8 mouse cellular contexts compared by ENCODE assay signal in the genomic region with DNA sequence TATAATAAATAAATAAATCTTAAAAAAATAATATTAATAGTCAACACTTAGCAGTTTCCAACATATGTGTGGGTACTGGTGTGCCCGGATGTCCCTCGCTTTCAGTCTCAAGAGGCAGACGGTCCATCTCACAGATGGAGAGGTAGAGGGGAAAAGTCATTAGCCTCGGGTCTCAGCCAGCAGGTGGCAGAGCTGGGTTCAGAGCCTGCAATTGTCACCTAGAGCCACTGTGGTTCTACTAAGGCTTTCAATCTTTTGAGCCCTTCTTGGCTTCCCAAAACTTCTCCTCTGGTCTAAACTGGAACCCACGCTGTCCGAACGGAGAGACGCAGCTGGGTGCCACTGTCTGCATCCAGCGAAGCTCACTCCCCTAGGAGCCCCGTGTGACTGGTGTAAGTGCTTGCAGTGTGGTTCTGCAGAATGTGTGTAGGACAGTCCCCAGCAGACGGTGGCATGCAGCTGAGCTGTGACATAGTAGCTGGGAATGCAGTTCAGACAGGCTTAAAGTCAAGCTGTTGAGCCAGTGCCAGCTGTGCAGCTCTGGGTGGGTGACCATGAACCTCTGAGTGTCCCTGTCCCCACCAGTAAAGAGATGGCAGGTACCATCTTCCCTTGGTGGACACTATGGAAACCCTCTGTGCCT. TPM values are rescaled to one million over a fixed set of nuclear protein-coding genes. Genes with fewer than 3 reads are reported as not detected.
DNase-seq lines count a peak whose midpoint lies in the region; ATAC-seq and TF ChIP-seq lines count a peak whose summit lies in the region.

No protein-coding gene starts in this region.

- H3K4me1 ChIP-seq in kidney, adult 2 months (ENCODE audit: control insufficient read depth, insufficient read depth, low read length) = no peaks in the 10 kb centered on the region
- H3K4me1 ChIP-seq in midbrain, embryonic 14.5 days (ENCODE audit: control insufficient read depth, insufficient read depth, low read length) = peaks cover 8% of the 10 kb centered on the region; the same call in 1 of the 2 replicates

- H3K36me3 ChIP-seq in kidney, adult 2 months (ENCODE audit: control insufficient read depth, insufficient read depth, low read length) = no peaks in the 10 kb centered on the region
- no peaks in the 10 kb centered on the region for H3K36me3 ChIP-seq in midbrain, embryonic 14.5 days (ENCODE audit: control insufficient read depth, insufficient read depth, low read length)

- TF ChIP-seq CTCF in kidney, adult 2 months (conservative IDR thresholded peaks at IDR 0.05; ENCODE audit: insufficient read depth, insufficient read length, low read depth, low read length) = peak; percentile 47

- H3K4me3 ChIP-seq in kidney, adult 2 months (ENCODE audit: insufficient read depth, low read depth, low read length) = no peak overlapping the region
- H3K4me3 ChIP-seq in midbrain, embryonic 14.5 days (replicated peaks; ENCODE audit: low read depth, low read length) = no peak overlapping the region

- no peak overlapping the region for H3K9ac ChIP-seq in midbrain, embryonic 14.5 days (replicated peaks; ENCODE audit: low read length)

- no peak overlapping the region for H3K27ac ChIP-seq in kidney, adult 2 months (ENCODE audit: insufficient read depth, low read depth, low read length)
- H3K27ac ChIP-seq in midbrain, embryonic 14.5 days (replicated peaks; ENCODE audit: low read depth, low read length) = no peak overlapping the region; the same call in 1 of the 2 replicates

- H3K27me3 ChIP-seq in kidney, adult 2 months (replicated peaks; ENCODE audit: control insufficient read depth, insufficient read depth, low read length) = no peaks in the 10 kb centered on the region
- no peaks in the 10 kb centered on the region for H3K27me3 ChIP-seq in midbrain, embryonic 14.5 days (ENCODE audit: control insufficient read depth, insufficient read depth, low read length)

- no peak for TF ChIP-seq POLR2A in kidney, adult 2 months (IDR thresholded peaks at IDR 0.05; ENCODE audit: low read depth, low read length)

- DNase-seq in kidney, adult 2 months = peak; percentile 5
- no peak for DNase-seq in kidney, adult 11 months
- peak; percentile 20 to 24 for DNase-seq in B cell, adult 2 months
- DNase-seq in c-Kit-positive CD71-negative TER-119-negative erythroid progenitor cells, embryonic 14.5 days (ENCODE audit: low read depth) = peak; percentile 3
- DNase-seq in heart, postnatal 36 days = peak; percentile 24 to 32
- peak; percentile 39 for DNase-seq in midbrain, embryonic 14.5 days
- no peak for DNase-seq in gastrocnemius, postnatal 10 days
- no peak for DNase-seq in layer of hippocampus, adult 9-10 months (ENCODE audit: low spot score)

- ATAC-seq in midbrain, embryonic 14.5 days (ENCODE audit: low FRiP score, low TSS enrichment) = no peak

- H3K4me2 ChIP-seq in midbrain, embryonic 14.5 days (ENCODE audit: low read length) = no peak overlapping the region

- H3K9me3 ChIP-seq in midbrain, embryonic 14.5 days (ENCODE audit: control insufficient read depth, low read length) = no peaks in the 10 kb centered on the region

- intact Hi-C loops in heart, postnatal 36 days (cut with DNase I) = loop anchor here (2.0 kb wide), 2 partner anchors 43 to 121 kb away; no protein-coding TSS in a partner anchor

- WGBS in kidney, adult 2 months = 62% methylated on average over 11 of the region's 11 CpGs
- WGBS in midbrain, embryonic 14.5 days = 61% methylated on average over 11 of the region's 11 CpGs

RNA-seq across cellular contexts. Expression of a gene that starts 29.2 kb away (rescaled TPM):
- polyA plus RNA-seq in kidney, adult 2 months (2012; rRNA removed) = 50.6 and 51.1 TPM in 2 replicates
- 10 to 100 TPM; 35.5 to 38.2 TPM for total RNA-seq in heart, postnatal 36 days (2021)
- 272 and 276 TPM in 2 replicates for polyA plus RNA-seq in midbrain, embryonic 14.5 days (2014; fragmentation: Nextera tagmentation; extraction: Ambion mirVana)
- 100 to 1,000 TPM in 1 of 2 experiments, 10 to 100 TPM in 1; 76.5 to 102 TPM for total RNA-seq in gastrocnemius, postnatal 10 days (2021)

RNA-seq across cellular contexts. Expression of a gene that starts 36.9 kb away (rescaled TPM):
- 25.7 and 29.3 TPM in 2 replicates for polyA plus RNA-seq in kidney, adult 2 months (2012; rRNA removed)
- total RNA-seq in heart, postnatal 36 days (2021) = 10 to 100 TPM; 22.1 to 28.0 TPM
- polyA plus RNA-seq in midbrain, embryonic 14.5 days (2014; fragmentation: Nextera tagmentation; extraction: Ambion mirVana) = 53.7 and 59.2 TPM in 2 replicates
- 10 to 100 TPM; 16.2 to 18.6 TPM for total RNA-seq in gastrocnemius, postnatal 10 days (2021)

Comparison
In these comparisons a context has a peak if more than half of its experiments do, and no peak if none do; other contexts are left out.
1. DNase-seq: peak in kidney, adult 2 months (single experiment), B cell, adult 2 months (2 of 2), c-Kit-positive CD71-negative TER-119-negative erythroid progenitor cells, embryonic 14.5 days (single experiment), heart, postnatal 36 days (2 of 2) and midbrain, embryonic 14.5 days (single experiment); none in kidney, adult 11 months (single experiment), gastrocnemius, postnatal 10 days (single experiment) and layer of hippocampus, adult 9-10 months (single experiment).